Mouse (Mus musculus): ENCODE results near the gene Lrp8.
A peak's percentile ranks its signal among the peaks of the same experiment; 100 is the strongest.

Gene Lrp8

DNA sequence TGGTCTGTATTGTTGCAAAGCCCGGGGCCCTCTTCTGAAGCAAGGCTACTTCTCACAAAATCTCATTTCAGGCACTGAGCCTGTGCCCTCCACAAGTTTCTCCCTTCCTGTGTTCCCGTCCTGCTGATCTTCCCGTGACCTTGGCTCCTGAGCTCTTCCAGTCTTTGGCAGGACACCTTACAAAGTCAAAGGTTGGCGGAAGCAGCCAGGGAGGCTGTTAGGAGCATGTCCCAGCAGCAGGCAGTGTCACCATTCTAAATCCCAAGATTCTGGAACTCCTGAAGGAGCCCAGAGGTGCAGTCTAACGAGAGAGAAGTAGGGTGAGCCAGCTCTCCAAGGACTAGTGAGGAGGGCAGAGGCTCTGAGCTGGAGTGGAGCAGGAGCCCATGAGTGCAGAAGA, 46.5 kb downstream of the Lrp8 start:
- DNase-seq = no peak

DNA sequence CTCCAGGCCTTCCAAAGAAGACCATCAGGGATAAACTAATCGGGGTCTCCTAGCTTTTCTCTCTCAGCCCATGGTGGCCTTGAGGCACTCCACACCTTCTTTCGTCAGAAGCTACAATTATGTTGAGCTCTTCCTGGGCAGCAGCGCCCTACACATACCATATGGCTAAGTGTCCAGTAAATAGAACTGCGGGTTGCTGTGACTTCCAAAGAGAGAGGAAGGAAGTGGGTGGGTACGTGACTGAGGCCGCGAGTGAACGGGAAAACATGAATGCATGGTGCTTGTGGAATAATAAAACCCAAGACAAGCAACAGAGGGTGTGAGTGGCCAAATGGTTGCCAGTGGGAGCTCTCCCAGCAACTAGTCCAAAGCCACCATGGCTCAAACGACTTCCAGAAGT, 47.6 kb downstream of the Lrp8 start:
- DNase-seq = no peak

DNA sequence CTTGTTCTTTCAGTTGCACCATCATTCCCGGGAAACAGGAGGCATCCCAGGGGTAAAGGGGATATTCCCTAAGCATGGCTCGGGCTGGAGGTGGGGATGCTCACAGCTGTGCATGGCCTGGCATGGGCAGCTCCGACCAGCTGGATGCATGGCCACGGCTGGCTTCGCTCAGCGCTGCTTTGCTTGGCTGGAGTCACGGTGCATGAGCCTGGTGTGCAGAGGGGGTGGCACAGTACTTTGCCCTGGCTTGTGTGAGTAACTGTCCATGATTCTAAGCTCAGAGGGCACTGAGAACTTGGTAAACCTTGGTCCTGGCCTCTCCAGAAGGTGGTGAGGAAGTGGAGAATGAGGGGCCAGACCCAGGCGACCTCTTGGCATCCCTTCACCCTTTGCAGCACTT, 48.0 kb downstream of the Lrp8 start:
- DNase-seq = no peak

DNA sequence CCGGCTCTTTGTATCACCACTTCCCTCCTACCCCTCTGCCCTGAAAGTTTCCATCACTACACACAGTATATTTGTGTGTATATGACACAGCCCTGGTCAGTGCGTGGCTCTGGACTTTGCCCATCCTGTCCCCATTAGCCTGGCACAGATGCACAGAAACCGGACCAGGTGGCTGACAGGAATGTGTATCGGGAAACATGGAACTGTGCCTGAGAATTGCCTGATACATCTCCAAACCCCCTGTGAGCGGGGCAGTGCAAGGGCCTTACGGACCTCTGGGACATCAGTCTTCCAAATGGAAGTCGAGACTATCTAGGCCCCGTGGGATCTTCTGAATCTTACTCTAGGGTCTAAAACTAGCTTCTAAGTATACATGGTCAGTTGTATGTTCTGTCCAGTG, 51.3 kb downstream of the Lrp8 start:
- DNase-seq = no peak

DNA sequence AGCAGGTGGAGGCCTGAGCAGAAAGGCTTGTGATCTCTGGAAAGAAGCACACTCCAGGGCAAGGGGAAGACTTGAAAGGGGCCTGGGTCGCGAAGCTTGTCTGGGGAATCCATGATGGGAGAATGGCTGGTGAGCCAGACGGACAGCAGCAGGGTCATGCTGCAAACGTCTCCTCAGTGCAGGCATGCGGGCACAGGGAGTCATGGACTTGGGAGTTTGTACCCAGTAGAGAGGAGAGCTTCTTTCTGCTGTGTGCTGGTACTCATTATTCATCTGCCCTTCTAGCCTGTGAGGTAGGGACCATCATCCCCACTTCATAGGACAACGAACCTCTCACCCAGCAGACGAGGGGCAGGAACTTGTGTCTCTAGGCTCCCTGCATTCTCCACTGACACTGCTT, 51.8 kb downstream of the Lrp8 start:
- no peak for DNase-seq

DNA sequence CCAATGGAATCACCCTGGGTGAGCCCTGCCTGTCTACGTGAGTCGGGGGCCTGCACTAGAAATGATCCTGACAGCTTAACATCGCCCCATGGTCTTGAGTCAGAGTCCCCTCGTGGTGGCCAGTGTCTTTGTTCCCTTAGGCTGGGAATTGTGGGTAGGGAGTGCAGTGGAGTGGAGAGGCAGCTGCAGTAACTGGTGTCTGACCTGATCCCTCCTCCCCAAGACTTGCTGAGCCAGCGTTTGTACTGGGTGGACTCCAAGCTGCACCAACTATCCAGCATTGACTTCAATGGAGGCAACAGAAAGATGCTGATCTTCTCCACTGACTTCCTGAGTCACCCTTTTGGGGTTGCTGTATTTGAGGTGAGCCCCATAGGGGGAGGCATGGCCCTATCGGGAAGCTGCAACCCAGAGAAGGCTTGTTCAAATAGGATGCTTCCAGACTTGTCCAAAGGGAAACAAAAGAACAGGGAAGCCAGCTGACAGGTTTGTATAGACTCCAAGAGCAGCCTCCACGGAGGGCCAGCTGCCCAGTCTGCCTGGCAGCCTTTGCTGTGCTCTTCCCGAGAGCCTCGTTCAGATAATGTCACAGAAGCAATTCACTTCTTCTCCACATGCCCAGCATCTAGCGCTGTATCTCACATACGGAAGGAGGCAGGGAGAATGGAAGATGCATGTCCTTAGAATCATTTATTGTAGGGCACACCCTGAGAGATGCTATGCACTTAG, 55.1 kb downstream of the Lrp8 start:
- DNase-seq = no peak

DNA sequence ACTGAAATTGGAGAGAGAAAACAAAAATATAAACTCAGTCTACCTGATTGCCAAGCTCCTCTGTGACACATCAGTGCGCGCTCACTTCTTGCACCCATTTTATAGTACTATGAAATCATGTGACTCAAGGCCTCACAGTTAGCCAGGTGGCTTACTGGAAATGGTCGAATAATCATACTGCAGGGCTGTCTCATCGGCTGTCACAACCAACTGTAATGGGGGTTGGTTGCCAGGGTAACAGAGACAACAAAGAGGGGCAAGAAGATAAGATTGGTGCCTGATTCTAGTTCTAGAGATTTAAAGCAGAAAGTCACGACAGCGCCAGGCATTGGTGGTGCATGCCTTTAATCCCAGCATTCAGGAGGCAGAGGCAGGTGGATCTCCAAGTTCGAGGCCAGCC, 56.9 kb downstream of the Lrp8 start:
- DNase-seq = no peak

DNA sequence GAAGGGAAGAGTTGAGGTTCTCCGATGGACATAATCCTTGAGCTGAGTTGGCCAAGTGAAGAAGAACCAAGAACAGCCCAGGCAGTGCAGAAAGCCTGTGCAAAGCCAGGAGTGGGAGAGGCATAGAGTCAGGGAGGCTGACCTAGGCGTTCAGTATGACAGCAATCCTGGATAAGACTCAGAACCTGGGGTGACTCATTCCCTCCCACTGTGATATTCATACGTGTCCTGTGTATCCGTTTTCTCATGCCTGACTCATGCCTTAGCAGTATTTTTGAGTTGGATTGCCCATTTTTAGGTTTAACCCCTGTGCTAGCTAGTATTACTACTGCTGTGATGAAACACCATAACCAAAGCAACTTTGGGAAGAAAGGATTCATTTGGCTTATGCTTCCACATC, 62.8 kb downstream of the Lrp8 start:
- DNase-seq = no peak

DNA sequence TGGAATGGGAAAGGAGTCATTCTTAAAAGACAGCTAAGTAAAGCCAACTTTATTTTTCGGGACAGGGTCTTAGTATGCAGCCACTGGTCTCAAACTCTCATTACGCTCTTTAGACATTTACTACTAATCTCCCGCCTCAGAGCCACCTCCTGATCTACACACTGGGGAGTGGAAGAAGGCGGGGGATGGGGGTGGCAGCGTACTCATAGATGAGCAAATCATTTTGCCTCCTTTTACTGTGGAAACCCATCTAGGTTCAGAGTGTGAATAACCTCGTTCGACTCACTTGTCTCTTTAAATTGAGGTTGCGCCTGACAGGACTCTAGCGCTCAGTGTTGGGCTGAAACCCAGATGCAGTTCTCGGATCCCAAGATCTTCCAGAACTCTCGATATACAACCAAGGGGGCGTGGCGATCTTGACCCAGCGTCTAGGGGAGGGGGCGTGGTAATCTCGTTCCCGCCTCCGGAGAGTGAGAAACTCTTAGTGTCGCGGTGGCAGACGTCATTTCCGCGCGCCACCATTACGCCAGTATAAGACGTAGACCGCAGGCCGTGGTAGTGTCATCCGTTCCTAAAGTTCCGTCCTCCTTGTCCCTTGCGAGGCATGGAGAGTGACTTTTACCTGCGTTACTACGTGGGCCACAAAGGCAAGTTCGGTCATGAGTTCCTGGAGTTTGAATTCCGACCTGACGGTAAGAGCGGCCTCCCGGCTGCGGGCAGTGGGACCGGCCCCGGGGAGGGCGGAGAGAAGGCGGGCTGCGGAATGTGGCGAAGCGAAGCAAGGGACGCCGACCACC, 77.4 kb downstream of the Lrp8 start, which contains the start of gene Magoh:
Gene Magoh (plus strand): TSS at position 502 of the 797 bp plus-strand sequence.
- DNase-seq = peak; percentile 99

DNA sequence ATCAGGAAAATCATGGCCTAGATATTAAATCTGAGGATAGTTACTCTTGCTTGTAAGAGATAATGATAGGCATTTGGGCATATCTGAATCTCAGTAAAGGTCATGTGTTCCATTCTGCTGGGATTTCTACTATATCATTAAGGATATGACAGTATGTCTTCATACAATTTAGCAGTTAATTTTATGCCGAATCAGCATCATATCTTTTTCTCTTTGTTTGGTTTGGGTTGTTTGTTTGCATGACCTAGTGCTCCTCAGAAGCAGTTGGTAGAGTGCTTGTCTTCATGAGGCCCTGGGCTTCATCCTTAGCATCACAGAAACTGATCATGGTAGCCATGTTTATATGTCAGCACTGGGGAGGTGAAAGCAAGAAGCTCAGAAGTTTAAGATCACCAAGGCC, 79.6 kb downstream of the Lrp8 start:
- DNase-seq = no peak

DNA sequence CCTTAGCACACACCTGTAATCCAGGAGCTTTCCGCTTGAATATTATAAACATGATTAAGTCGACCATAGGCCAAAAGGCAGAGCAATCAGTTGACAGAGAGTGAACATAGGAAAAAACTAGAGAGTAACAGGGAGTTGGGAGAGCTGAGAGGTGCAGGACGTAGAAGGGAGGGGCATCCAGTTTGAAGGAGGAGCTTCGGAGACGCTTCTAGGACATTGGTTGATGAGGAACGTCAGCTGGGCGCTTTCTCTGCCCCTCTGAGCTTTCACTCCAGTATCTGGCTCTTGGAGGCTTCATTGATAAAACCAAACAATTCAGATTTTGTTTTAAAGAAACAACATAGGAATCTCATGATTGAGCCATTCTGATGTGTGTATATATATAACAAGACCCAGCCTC, 84.3 kb downstream of the Lrp8 start:
- no peak for DNase-seq

DNA sequence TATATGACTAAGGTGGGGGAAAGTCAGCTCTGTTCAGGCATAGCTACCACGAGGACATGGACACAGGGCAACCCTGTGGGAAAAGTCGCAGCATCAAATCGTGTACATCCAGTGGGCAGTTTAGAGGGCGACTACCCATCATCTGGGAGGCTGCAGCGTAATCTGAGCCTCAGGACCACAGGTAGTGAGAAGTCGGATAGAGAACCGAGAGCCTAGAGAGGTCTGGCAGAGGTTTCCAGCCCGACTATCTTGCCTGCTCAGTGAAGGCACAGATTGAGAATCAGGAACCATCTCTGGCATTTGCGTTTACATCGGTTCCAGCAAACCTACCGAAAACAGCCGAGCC, 87.3 kb downstream of the Lrp8 start:
- DNase-seq = no peak

DNA sequence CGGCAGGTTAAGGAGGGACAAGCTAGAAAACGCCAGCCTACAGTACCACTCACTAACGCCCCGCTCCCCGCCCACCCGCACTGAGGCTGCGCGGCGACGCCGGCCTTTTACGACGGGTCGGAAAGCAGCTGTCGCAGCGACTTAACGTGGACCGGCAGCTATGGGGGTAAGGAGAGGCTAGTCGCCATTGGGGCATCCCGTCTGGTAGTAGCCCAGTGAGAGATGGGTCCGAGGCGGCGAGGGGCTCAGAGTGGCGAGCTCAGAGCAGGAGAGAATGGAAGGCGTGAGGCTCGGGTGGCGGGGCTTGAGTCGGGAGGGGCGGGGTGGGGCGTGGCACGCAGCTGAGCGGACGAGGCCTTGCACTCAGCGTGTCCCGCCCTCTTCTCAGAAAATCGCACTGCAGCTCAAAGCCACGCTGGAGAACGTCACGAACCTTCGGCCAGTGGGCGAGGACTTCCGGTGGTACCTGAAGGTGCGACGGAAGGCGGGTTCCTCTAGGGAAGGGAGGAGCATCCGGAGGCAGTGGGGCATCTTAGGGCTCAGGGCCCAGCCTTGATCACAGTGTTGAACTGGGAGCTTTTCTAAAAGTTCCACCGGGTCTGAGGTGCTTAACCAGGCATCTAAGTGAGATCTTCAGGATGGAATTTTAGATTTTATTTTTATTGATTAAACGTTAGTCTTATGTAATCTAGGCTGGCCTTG, 87.8 kb downstream of the Lrp8 start, which contains the start of gene 0610037L13Rik:
Gene 0610037L13Rik (plus strand): TSS at position 83 of the 702 bp plus-strand sequence.
- DNase-seq = peak; percentile 95

DNA sequence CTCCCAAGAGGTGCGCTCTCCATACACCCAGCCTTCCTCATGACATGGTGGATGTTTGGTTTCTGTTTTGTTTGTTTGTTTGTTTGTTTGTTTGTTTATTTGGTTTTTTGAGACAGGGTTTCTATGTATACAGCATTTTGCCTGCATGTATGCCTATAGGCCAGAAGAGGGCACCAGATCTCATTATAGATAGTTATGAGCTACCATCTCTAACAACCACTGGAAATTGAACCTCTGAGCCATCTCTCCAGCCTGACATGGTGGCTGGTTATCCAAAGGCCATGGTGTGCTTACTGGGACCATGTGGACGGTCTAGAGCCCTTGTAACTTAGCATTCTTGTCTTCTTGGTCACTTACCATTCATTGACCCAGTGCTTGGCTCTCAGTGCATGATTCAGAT, 90.6 kb downstream of the Lrp8 start:
- no peak for DNase-seq

DNA sequence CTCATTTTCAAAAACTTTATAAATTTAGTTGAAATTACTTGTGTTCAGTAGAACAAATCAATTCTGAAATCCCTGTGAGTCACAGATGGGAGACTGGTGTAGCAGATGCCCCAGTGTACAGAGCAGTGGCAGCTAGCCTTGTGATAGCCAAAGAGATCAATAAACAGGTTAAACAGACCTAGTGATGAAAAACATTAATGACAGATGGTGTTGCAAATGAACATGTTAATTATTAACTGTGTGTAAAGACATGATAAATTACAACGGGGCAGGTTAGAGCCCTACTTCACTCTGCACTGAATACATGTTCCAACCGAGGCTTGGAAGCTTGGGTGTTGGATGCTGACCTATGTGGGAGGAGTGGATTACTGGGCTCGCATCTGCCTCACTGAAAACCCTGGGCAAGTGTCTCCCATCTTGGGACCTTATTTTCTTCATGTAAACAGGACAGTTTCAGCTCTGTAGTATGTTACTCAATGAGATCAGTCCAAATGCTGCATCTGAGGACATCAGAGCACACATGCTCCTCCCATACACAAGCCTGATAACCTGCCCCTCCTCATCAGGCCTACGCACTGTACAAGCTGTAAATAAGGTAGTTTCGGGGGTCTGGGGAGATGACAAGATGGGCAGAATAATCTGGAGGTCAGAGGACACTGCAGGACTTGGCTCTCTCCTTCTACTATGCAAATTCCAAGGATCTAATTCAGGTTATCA, 97.3 kb downstream of the Lrp8 start:
- no peak for DNase-seq

DNA sequence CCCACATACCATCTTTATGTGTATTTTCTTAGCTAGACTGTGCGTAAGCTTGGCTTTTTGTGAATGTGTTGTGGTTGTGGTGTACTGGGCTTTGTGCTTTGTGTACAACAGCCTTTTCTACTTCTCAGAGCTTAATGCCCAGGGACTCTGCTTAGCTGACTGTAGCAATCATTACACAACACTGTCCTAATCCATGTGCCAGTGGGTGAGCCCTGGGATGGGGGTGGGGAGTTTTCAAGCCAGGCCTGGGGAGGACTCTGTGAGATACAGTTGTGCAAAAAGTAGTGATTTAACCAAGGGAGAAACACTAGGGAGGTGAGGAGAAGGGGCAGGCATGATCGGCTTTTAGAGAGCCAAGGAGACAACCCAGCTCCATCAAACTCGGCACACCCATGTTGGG, 98.1 kb downstream of the Lrp8 start:
- no peak for DNase-seq

DNA sequence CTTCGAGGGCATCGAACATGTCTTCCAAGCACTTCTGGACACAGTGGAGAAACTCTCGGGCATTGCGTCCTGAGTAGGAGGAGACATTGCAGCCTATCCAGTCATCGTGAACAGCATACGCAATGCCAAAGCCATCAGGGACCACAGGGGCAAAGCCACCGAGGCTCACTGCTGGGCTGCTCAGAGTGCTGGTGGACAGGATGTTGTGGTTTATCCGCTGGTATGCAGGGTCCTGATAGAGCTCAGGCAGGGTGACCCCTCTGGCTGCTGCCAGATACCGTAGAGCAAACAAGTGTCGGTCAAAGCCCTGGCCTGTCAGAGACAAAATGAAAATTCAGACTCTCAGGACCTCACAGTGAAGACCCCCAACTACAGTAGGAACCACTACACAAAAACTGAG, 102.2 kb downstream of the Lrp8 start:
- DNase-seq = no peak

DNA sequence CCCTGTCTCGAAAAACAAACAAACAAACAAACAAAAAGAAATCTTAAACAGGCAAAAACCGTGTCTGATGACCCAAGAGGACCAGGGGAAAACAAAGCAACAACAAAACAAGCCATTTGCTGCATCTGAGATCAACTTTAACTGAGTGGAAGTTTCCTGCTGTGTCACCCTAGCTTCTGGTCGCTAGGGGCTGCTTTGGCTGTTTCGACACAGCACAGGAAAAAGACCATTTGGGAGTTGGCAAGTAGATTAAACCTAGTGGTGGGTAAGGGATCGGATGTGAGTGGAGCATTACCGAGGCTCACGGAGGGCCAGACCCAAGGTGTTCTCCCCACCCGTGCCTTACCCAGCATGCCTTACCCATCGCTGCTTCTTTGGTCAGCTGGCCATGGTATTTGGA, 104.5 kb downstream of the Lrp8 start:
- DNase-seq = no peak

DNA sequence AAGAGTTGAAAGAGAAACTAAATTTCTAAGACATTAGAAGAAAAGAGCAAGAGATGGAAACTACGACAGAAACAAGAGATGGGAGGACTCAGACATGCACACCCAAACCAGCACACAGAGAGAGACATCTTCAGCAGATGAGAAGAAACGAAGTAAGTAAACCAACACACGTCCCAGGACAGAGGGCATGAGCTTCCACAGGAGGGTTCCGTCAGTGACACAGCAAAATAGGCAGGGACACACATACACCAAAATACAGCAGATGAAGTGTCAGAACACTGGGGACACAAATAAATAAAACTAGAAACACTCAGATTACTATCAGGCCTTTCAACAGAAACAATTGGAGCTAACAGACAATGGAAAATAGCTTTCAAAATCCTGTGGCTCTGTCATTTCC, 108.0 kb downstream of the Lrp8 start:
- no peak for DNase-seq

DNA sequence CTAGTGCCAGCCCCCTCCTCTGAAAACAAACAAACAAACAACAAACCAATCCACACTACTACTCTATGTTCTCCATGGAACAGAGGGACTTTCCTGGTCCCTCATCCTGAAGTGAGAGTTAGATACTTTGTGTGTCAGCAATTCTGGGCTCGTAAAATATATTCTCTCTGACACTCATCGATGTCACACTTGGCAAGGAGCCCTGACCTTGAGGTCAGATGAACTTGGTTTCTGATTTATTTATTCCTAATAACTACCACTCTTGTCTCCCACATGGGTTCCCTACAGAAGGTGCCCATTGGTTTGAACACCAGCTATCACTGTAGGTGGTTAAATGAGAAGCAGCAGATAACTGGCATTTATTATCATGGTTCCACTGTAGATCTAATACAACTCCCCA, 118.3 kb downstream of the Lrp8 start:
- peak; percentile 44 for DNase-seq

DNA sequence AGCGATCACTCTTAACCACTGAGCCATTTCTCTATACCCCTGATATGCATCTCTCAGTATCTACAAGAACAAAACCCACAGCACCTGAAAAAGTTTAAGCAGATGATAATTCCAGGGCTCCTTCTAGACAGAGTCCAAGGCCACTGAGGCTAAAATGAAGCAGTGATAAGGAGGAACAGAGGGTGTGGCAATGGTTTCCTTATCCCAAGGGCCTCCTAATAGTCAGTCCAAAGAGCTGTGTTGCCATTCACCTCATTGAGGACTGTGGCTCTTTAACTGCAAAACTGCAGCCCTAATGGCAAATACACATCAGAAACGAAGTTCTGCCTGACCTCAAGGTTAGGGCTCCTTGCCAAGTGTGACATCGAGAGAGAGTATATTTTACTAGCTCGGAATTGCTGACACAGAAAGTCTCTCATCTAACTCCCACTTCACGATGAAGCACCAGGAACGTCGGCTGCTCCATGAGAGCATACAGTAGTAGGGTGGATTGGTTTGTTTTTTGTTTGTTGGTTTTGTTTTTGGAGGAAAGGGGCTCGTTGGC, 119.2 kb downstream of the Lrp8 start:
- DNase-seq = peak; percentile 86

DNA sequence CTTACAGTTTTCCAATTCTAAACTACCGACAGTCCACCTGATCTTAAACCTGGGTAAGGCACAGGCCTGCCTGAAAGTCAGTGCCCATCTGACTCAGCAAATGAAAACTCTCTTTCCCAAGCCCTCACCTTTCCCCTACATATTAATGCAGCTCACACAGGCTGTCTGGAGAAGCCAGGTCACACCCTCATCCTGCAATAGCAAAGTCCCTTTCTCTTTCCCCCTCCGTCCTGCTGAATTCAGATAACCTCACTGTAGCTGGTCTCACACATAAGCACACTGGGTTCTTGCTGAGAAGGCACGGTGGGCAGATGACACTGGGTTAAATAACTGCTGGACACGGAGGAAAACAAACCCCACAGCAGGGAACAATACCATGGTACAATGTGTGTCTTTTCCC, 119.9 kb downstream of the Lrp8 start:
- DNase-seq = peak; percentile 52

All from kidney, postnatal 10 days (tissue).